Mouse (Mus musculus): ENCODE measurements around the gene Ablim2. TPM values are rescaled to one million over a fixed set of nuclear protein-coding genes. Genes with fewer than 3 reads are reported as not detected.

The Ablim2 gene
- polyA plus RNA-seq, 1 experiment from 2014 or later, result 0.45 TPM

DNA sequence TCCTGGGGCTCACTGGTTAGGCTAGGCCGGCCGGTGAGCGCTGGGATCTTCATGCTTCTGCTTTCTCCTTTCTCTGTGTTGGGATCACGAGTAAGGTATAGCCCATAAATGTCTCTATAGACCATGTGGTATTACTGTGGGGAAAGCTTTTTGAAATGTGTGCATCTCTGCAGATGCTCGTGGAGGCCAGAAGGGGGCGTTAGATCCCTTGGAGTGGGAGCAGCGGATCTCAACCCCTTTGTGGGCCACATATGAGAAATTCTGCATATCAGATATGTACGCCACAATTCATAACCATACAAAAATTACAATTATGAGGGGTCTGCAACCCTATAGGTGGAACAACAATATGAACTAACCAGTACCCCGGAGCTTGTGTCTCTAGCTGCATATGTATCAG lies 131.3 kb downstream of the Ablim2 start:
- Histone ChIP-seq H3K4me1 (ENCODE audit: control insufficient read depth, low read depth, low read length) (peaks cover 3% of the 10 kb centered on the region; the same call in 1 of the 2 replicates), H3K36me3 (ENCODE audit: control insufficient read depth, insufficient read depth) (no peaks in the 10 kb centered on the region), H3K9ac (ENCODE audit: low read depth, low read length) (no peak overlapping the region), H3K27ac (ENCODE audit: low read length) (no peak overlapping the region), H3K4me3 (ENCODE audit: low read depth, low read length) (no peak overlapping the region), H3K27me3 (ENCODE audit: control insufficient read depth, insufficient read depth, low read depth, low read length) (peaks cover 8% of the 10 kb centered on the region), H3K4me2 (ENCODE audit: low read depth, low read length) (no peak overlapping the region), H3K9me3 (replicated peaks; ENCODE audit: control insufficient read depth, low read length) (no peaks in the 10 kb centered on the region)
- WGBS (ENCODE audit: insufficient replicate concordance), result 37% methylated on average over 9 of the region's 9 CpGs
- no peak for ATAC-seq (ENCODE audit: low read depth)

GRCm38 (mm10) chr5:35889641-35890040 lies 132.0 kb downstream of the Ablim2 start:
- WGBS (ENCODE audit: insufficient replicate concordance), result 64% methylated on average over 2 of the region's 2 CpGs
- ATAC-seq (ENCODE audit: low read depth), result no peak
- no peaks in the 10 kb centered on the region for H3K36me3 ChIP-seq (ENCODE audit: control insufficient read depth, insufficient read depth)
- peaks cover 3% of the 10 kb centered on the region; the same call in 1 of the 2 replicates for H3K4me1 ChIP-seq (ENCODE audit: control insufficient read depth, low read depth, low read length)
- no peak overlapping the region for H3K27ac ChIP-seq (ENCODE audit: low read length)
- no peak overlapping the region for H3K9ac ChIP-seq (ENCODE audit: low read depth, low read length)
- no peaks in the 10 kb centered on the region for H3K9me3 ChIP-seq (replicated peaks; ENCODE audit: control insufficient read depth, low read length)
- no peak overlapping the region for H3K4me3 ChIP-seq (ENCODE audit: low read depth, low read length)
- H3K4me2 ChIP-seq (ENCODE audit: low read depth, low read length), result no peak overlapping the region
- peaks cover 15% of the 10 kb centered on the region for H3K27me3 ChIP-seq (ENCODE audit: control insufficient read depth, insufficient read depth, low read depth, low read length)

GRCm38 (mm10) chr5:35890985-35891730 lies 133.5 kb downstream of the Ablim2 start:
- Histone ChIP-seq H3K9ac (ENCODE audit: low read depth, low read length) (no peak overlapping the region), H3K27ac (ENCODE audit: low read length) (no peak overlapping the region), H3K9me3 (replicated peaks; ENCODE audit: control insufficient read depth, low read length) (no peaks in the 10 kb centered on the region), H3K27me3 (ENCODE audit: control insufficient read depth, insufficient read depth, low read depth, low read length) (peaks cover 18% of the 10 kb centered on the region), H3K4me1 (ENCODE audit: control insufficient read depth, low read depth, low read length) (peaks cover 3% of the 10 kb centered on the region; the same call in 1 of the 2 replicates), H3K36me3 (ENCODE audit: control insufficient read depth, insufficient read depth) (no peaks in the 10 kb centered on the region), H3K4me3 (ENCODE audit: low read depth, low read length) (no peak overlapping the region), H3K4me2 (ENCODE audit: low read depth, low read length) (no peak overlapping the region)
- WGBS (ENCODE audit: insufficient replicate concordance), result 78% methylated on average over 13 of the region's 13 CpGs
- ATAC-seq (ENCODE audit: low read depth), result no peak

GRCm38 (mm10) chr5:35892363-35892762 lies 134.7 kb downstream of the Ablim2 start:
- no peak overlapping the region for H3K4me2 ChIP-seq (ENCODE audit: low read depth, low read length)
- peaks cover 18% of the 10 kb centered on the region for H3K27me3 ChIP-seq (ENCODE audit: control insufficient read depth, insufficient read depth, low read depth, low read length)
- H3K36me3 ChIP-seq (ENCODE audit: control insufficient read depth, insufficient read depth), result no peaks in the 10 kb centered on the region
- 53% methylated on average over 3 of the region's 3 CpGs for WGBS (ENCODE audit: insufficient replicate concordance)
- H3K27ac ChIP-seq (ENCODE audit: low read length), result no peak overlapping the region
- no peak overlapping the region for H3K4me3 ChIP-seq (ENCODE audit: low read depth, low read length)
- peaks cover 3% of the 10 kb centered on the region; the same call in 1 of the 2 replicates for H3K4me1 ChIP-seq (ENCODE audit: control insufficient read depth, low read depth, low read length)
- no peak overlapping the region for H3K9ac ChIP-seq (ENCODE audit: low read depth, low read length)
- H3K9me3 ChIP-seq (replicated peaks; ENCODE audit: control insufficient read depth, low read length), result no peaks in the 10 kb centered on the region
- ATAC-seq (ENCODE audit: low read depth), result no peak

- peak within 1 kb of the TSS; percentile 61 for H3K4me3 ChIP-seq (ENCODE audit: low read depth, low read length)
- H3K4me1 ChIP-seq (ENCODE audit: control insufficient read depth, low read depth, low read length), result peaks cover 3% of the 10 kb centered on the region; the same call in 1 of the 2 replicates
- no peaks in the 10 kb centered on the region for H3K36me3 ChIP-seq (ENCODE audit: control insufficient read depth, insufficient read depth)
- H3K27ac ChIP-seq (ENCODE audit: low read length), result no peak within 1 kb of the TSS
- peak within 1 kb of the TSS; percentile 58 for H3K9ac ChIP-seq (ENCODE audit: low read depth, low read length)
- 1% methylated on average over 49 of the region's 49 CpGs for WGBS (ENCODE audit: insufficient replicate concordance)
- no peaks in the 10 kb centered on the region for H3K9me3 ChIP-seq (replicated peaks; ENCODE audit: control insufficient read depth, low read length)
- peak within 1 kb of the TSS; percentile 66 for H3K4me2 ChIP-seq (ENCODE audit: low read depth, low read length)
- ATAC-seq (ENCODE audit: low read depth), result peak; percentile 89
- peaks cover 18% of the 10 kb centered on the region for H3K27me3 ChIP-seq (ENCODE audit: control insufficient read depth, insufficient read depth, low read depth, low read length)
These were observed 135.6 kb downstream of the Ablim2 start, which contains the start of gene Afap1 for GRCm38 (mm10) chr5:35893093-35893804. TSS of gene Afap1 (plus strand) at chr5:35893319.

DNA sequence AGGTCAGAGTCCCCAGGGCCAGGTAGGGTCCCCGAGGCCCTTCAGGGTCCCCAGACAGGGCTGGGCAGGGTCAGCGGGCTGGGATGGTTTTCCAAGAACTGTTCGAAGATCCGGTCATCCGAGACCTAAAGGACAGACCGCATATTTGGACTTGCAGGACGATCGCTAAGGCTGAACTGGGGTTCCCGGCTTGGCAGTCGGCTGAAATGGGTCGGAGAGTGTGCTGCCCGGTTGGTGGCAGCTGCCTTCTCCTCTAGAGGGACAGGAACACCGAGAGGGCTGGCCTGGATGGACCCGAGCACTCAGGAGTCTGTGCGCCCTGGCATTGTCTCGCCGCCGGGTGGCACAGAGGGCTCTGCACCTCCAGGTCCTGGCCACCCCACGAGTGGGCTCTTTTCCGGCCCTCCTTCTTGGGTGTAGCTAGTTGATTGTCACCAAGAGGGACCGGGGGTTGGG lies 136.2 kb downstream of the Ablim2 start:
- no peaks in the 10 kb centered on the region for H3K36me3 ChIP-seq (ENCODE audit: control insufficient read depth, insufficient read depth)
- peak overlapping the region; percentile 66 for H3K4me2 ChIP-seq (ENCODE audit: low read depth, low read length)
- H3K9me3 ChIP-seq (replicated peaks; ENCODE audit: control insufficient read depth, low read length), result no peaks in the 10 kb centered on the region
- H3K4me1 ChIP-seq (ENCODE audit: control insufficient read depth, low read depth, low read length), result peaks cover 3% of the 10 kb centered on the region; the same call in 1 of the 2 replicates
- peak overlapping the region; percentile 61 for H3K4me3 ChIP-seq (ENCODE audit: low read depth, low read length)
- no peak overlapping the region for H3K27ac ChIP-seq (ENCODE audit: low read length)
- ATAC-seq (ENCODE audit: low read depth), result no peak
- H3K9ac ChIP-seq (ENCODE audit: low read depth, low read length), result peak overlapping the region; percentile 58
- WGBS (ENCODE audit: insufficient replicate concordance), result 4% methylated on average over 21 of the region's 21 CpGs
- H3K27me3 ChIP-seq (ENCODE audit: control insufficient read depth, insufficient read depth, low read depth, low read length), result peaks cover 18% of the 10 kb centered on the region

DNA sequence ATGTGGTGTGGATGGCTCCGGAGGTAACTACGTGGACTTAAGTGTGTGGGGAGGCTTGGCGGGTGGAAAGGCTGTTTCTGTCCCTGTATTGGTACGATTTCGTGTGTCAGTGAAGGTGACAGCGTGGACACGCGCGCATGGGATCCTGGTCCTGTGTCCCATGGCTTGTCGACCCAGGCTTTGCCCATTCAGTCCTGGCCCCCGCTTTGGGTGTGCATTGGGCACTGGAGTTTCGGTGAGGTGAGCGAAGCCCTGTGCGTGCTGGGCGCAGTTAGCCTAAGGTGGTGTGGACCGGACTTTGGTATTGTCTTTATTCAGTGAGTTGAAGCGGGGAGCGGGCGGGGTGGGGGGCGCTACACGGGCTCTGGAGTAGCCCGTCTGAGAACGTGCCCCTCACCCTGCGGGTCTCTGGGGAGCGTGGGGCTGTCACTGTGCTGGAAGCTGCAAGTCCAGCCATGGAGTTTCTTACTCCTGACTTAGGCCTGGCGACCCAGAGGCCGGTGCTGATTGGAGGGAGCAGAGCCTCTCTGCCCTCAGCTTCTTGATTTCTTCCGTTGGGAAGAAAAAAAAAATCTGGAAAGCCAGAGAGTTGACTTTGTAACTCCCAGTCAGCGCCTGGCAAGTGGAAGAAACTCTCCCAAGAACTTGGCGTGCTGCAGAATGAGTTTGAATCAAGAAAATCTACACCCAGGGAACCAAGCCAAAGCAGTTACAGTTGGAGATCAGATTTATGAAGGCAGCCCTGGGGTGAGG lies 136.8 kb downstream of the Ablim2 start:
- peaks cover 3% of the 10 kb centered on the region; the same call in 1 of the 2 replicates for H3K4me1 ChIP-seq (ENCODE audit: control insufficient read depth, low read depth, low read length)
- H3K36me3 ChIP-seq (ENCODE audit: control insufficient read depth, insufficient read depth), result no peaks in the 10 kb centered on the region
- no peaks in the 10 kb centered on the region for H3K9me3 ChIP-seq (replicated peaks; ENCODE audit: control insufficient read depth, low read length)
- peak overlapping the region; percentile 61 for H3K4me3 ChIP-seq (ENCODE audit: low read depth, low read length)
- no peak for ATAC-seq (ENCODE audit: low read depth)
- peak overlapping the region; percentile 66 for H3K4me2 ChIP-seq (ENCODE audit: low read depth, low read length)
- 18% methylated on average over 30 of the region's 30 CpGs for WGBS (ENCODE audit: insufficient replicate concordance)
- H3K9ac ChIP-seq (ENCODE audit: low read depth, low read length), result peak overlapping the region; percentile 58; the same call in 1 of the 2 replicates
- peaks cover 18% of the 10 kb centered on the region for H3K27me3 ChIP-seq (ENCODE audit: control insufficient read depth, insufficient read depth, low read depth, low read length)
- H3K27ac ChIP-seq (ENCODE audit: low read length), result no peak overlapping the region

DNA sequence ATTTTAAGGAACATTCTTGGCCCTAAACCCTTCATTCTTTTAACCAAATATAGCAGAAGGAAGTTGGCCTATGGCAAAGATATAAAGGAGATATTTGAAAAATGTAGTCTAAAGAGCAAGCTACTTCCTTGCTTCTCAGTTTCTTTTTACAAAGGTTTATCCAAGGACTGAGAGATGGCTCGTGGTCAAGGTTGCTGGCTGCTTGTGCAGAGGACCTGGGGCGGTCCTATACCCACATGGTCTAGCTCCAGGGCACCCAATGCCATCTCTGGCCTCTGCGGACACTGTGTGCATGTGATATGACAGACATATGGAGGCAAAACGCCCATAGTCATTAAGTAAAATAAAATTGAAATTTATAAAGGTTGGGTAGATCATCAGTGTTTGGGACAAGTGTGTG lies 138.2 kb downstream of the Ablim2 start:
- Histone ChIP-seq H3K36me3 (ENCODE audit: control insufficient read depth, insufficient read depth) (no peaks in the 10 kb centered on the region), H3K9me3 (replicated peaks; ENCODE audit: control insufficient read depth, low read length) (no peaks in the 10 kb centered on the region), H3K4me3 (ENCODE audit: low read depth, low read length) (no peak overlapping the region), H3K9ac (ENCODE audit: low read depth, low read length) (no peak overlapping the region), H3K27ac (ENCODE audit: low read length) (no peak overlapping the region), H3K4me2 (ENCODE audit: low read depth, low read length) (no peak overlapping the region), H3K27me3 (ENCODE audit: control insufficient read depth, insufficient read depth, low read depth, low read length) (peaks cover 18% of the 10 kb centered on the region), H3K4me1 (ENCODE audit: control insufficient read depth, low read depth, low read length) (peaks cover 3% of the 10 kb centered on the region; the same call in 1 of the 2 replicates)
- WGBS (ENCODE audit: insufficient replicate concordance), result 55% methylated on average over 4 of the region's 4 CpGs
- no peak for ATAC-seq (ENCODE audit: low read depth)
